Mouse (Mus musculus): Measurements from ENCODE around the gene Gm13697. TPM values are rescaled to one million over a fixed set of nuclear protein-coding genes. Genes with fewer than 3 reads are reported as not detected.

Gene Gm13697
- total RNA-seq, 2 experiments from 2014 or later: 1.4 to 1.6 TPM

DNA sequence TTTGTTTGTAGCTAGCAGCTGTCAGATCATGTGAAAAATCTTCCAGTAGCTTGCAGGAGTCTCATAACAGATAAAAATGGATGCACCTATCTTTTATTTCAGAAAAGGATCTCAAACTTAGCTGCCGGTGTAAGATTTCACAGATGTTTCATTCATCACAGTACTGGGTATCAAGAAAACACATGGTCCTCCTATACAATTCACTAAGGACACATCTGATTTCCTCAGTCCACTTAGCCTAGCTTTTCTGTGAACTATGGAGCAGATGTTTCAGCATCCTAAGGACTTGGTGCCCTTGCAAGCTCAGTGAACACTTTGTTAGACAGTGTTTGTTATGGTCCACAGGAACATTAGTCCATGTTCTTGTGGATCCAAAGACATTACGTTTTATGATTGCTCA lies 38.8 kb downstream of the Gm13697 start:
- intact Hi-C loops (cut with DNase I): no loop called here

GRCm38 (mm10) chr2:84025217-84025616 lies 40.7 kb downstream of the Gm13697 start:
- intact Hi-C loops (cut with DNase I): no loop called here
- DNase-seq (ENCODE audit: low spot score in 2 of 2): no peak

More for the DNA sequence above, 38.8 kb downstream of the Gm13697 start:
- DNase-seq (ENCODE audit: low spot score in 2 of 2): no peak

DNA sequence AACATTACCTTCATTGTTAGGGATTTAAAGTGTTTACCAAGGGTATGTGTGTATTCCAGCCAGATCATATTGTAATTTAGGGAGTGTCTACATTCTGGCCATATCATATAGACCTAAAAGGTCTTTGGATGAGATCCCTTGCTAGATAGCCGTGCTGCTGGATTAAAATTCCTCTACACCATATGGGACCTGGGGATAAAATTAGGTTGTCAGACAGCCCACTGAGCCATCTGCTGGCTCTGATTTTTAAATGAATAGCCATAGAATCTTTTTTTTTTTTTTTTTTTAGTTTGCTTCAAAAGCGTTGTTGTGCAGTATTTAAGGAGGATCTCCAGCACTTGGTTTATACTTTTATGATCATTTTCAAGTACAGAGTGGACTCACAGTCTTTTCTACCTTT lies 48.0 kb downstream of the Gm13697 start:
- peak in 1 of 2 experiments; percentile 80 for DNase-seq (ENCODE audit: low spot score in 2 of 2)
- intact Hi-C loops (cut with DNase I): no loop called here

- intact Hi-C loops (cut with DNase I): no loop called here
- DNase-seq (ENCODE audit: low spot score in 2 of 2): no peak
Observed at GRCm38 (mm10) chr2:84035997-84036396, 51.5 kb downstream of the Gm13697 start.

Other genes starting within 250 kb of the Gm13697 start
- 100 to 1,000 TPM; 205 to 213 TPM for gene Fam171b, start 172.1 kb upstream of the Gm13697 start, total RNA-seq (2021)
- not detected for gene Zswim2, start 43.5 kb upstream of the Gm13697 start, total RNA-seq (2021)
- 1 to 10 TPM; 1.4 to 1.6 TPM for gene Gm13698, start 29.1 kb upstream of the Gm13697 start, total RNA-seq (2021)
- gene Gm13693, start 23.2 kb upstream of the Gm13697 start, total RNA-seq (2021): 1 to 10 TPM; 1.4 to 1.6 TPM
- 1 to 10 TPM in 1 of 2 experiments, not detected in 1; 1.4 TPM for gene Gm13695, start 17.4 kb upstream of the Gm13697 start, total RNA-seq (2021)
- 1 to 10 TPM; 1.4 to 1.6 TPM for gene Gm13696, start 11.6 kb upstream of the Gm13697 start, total RNA-seq (2021)
- gene Gm13694, start 5.8 kb upstream of the Gm13697 start, total RNA-seq (2021): 1 to 10 TPM; 1.4 to 1.6 TPM
- 1 to 10 TPM; 1.4 to 1.6 TPM for gene Gm13691, start 5.8 kb downstream of the Gm13697 start, total RNA-seq (2021)

Data from left cerebral cortex, postnatal 25 days (tissue).